Mouse (Mus musculus) neural tube, embryonic 12.5 days (tissue): ENCODE measurements around the gene Fads1. TPM values are rescaled to one million over a fixed set of nuclear protein-coding genes. Genes with fewer than 3 reads are reported as not detected.

Experiments
- ATAC-seq: fragments of 200-750 bp; cut with Nextera tagmentation; 2 replicates; pipeline ENCODE4 v1.8.0; 2017; ENCODE audit warnings: low read depth, mild to moderate bottlenecking, moderate TSS enrichment, moderate library complexity; ENCODE audit not compliant: low FRiP score
- H3K27ac ChIP-seq: fragments of 300-500 bp; sonication (generic); 2 replicates; pipeline ENCODE4 v1.5.1; 2016
- H3K27me3 ChIP-seq: fragments of 300-500 bp; sonication (generic); replicated peaks from 2 replicates; pipeline ENCODE4 v1.6.1; 2016; ENCODE audit warnings: mild to moderate bottlenecking
- H3K36me3 ChIP-seq: fragments of 300-500 bp; sonication (generic); 2 replicates; pipeline ENCODE4 v1.6.1; 2016; ENCODE audit warnings: mild to moderate bottlenecking
- H3K4me1 ChIP-seq: fragments of 300-500 bp; sonication (generic); 2 replicates; pipeline ENCODE4 v1.6.1; 2016
- H3K4me2 ChIP-seq: fragments of 300-500 bp; sonication (generic); replicated peaks from 2 replicates; pipeline ENCODE4 v1.6.1; 2016; ENCODE audit warnings: mild to moderate bottlenecking
- H3K4me3 ChIP-seq: fragments of 300-500 bp; sonication (generic); 2 replicates; pipeline ENCODE4 v1.5.1; 2016
- H3K9ac ChIP-seq: fragments of 300-500 bp; sonication (generic); 2 replicates; pipeline ENCODE4 v1.6.1; 2016; ENCODE audit warnings: mild to moderate bottlenecking
- H3K9me3 ChIP-seq: fragments of 300-500 bp; sonication (generic); 2 replicates; pipeline ENCODE4 v1.6.1; 2016; ENCODE audit warnings: mild to moderate bottlenecking
- WGBS: fragments of 180-500 bp; shearing (Covaris S2); methylation state at CpG from one replicate; pipeline ENCODE4 v1.1.7; 2016; 5-methylcytosine and 5-hydroxymethylcytosine counted together
- microRNA-seq: library from miRNA; unstranded; fragments of <30 nt; microRNA quantifications from one replicate; pipeline ENCODE4, GENCODE M21; 2017
- polyA plus RNA-seq: library from polyadenylated mRNA; unstranded; fragments of >200 nt; fragmentation: Nextera tagmentation; extraction: Ambion mirVana; gene quantifications from 2 replicates; pipeline ENCODE4 v1.2.1, GENCODE M21; 2016

Gene Fads1
- polyA plus RNA-seq, 1 experiment from 2014 or later, result 167 TPM

DNA sequence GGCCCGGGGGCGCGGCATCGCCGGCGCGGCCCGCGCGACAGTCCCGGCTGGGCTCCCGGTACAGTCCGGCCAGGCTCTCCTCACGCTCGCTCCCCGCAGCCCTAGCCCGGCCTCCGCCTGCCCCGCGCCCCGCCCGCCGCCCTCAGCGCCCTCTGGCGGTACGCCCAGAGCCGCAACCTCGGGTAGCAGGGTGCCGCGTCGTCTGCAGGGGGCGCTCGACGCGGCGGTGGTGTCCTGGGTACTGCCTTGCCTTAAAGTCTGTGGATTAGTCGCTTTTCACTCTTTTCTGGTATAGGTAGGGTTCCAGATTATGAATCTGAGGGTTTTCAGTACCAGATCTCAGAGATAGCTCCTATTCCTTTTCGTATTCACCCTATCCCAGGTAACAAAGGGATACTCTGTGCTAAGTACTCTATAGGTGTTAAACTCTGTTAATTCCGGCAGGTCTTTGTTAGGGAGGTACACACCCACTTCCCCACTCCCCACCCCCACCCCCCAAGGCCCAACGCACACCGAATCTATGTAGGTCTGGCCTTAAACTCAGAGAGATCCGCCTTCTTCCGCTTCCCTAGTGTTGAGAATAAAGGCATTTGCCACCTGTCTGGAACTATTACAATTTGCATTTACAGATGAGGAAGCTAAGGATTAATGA is 58.1 kb downstream of the Fads1 start, which contains the start of gene Myrf:
Gene Myrf, minus strand, starts transcription at position 95 of the 652 bp plus-strand sequence.
- peak within 1 kb of the TSS; percentile 83 for H3K4me2 ChIP-seq
- peak; percentile 73 for ATAC-seq
- H3K4me3 ChIP-seq, result peak within 1 kb of the TSS; percentile 43
- WGBS, result 8% methylated on average over 43 of the region's 43 CpGs
- peaks cover 17% of the 10 kb centered on the region for H3K4me1 ChIP-seq
- H3K27ac ChIP-seq, result no peak within 1 kb of the TSS
- H3K9ac ChIP-seq, result peak within 1 kb of the TSS; percentile 55; the same call in 1 of the 2 replicates
- H3K36me3 ChIP-seq, result no peaks in the 10 kb centered on the region
- H3K27me3 ChIP-seq, result peaks cover 15% of the 10 kb centered on the region
- H3K9me3 ChIP-seq, result no peaks in the 10 kb centered on the region

DNA sequence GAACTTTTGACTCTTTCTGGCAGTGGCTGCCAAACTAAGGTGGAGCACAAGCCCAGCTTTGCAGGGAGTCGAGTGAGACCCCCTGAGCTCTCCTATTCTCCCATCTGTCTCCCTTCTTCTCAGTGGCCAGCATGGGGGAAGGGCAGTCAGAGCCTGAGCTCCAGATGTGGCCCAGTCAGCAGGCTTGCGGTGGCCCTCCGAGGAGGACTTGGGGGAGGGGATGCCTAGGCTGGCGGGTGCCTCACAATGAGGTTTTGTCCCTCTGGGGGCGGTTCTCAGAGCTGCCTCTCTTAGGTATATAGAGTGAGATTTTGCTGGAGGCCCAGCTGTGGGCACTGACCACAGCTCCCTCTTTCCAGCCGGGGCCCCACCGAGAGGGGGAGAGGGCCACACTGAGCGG is 60.2 kb downstream of the Fads1 start:
- no peak overlapping the region for H3K4me2 ChIP-seq
- H3K36me3 ChIP-seq, result peaks cover 3% of the 10 kb centered on the region
- 2% methylated on average over 8 of the region's 8 CpGs for WGBS
- ATAC-seq, result no peak
- H3K27me3 ChIP-seq, result peaks cover 16% of the 10 kb centered on the region
- no peak overlapping the region for H3K4me3 ChIP-seq
- H3K9ac ChIP-seq, result no peak overlapping the region
- H3K4me1 ChIP-seq, result peaks cover 17% of the 10 kb centered on the region
- no peaks in the 10 kb centered on the region for H3K9me3 ChIP-seq
- no peak overlapping the region for H3K27ac ChIP-seq

DNA sequence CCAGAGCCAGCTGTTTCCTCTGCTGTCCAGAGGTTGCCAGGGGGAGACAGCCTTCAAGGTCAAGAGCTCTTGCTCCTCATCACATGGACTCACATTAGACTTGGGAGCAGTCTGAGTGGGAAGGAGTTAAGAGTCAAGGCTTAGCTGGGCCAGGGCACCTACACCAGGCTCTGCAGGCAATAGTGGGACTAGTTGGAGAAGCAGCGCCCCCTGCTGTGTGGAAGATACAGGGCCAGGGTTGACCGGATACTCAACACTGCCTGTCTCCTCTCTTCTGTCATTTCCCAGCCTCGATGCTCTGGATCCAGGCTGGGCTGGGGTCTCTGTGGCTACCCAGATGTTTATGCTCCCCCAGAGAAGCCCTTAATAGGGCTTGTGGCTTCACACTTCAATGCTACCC is 61.5 kb downstream of the Fads1 start:
- peaks cover 21% of the 10 kb centered on the region for H3K27me3 ChIP-seq
- H3K36me3 ChIP-seq, result peaks cover 5% of the 10 kb centered on the region
- no peak overlapping the region for H3K9ac ChIP-seq
- ATAC-seq, result no peak
- no peak overlapping the region for H3K4me2 ChIP-seq
- no peak overlapping the region for H3K27ac ChIP-seq
- H3K4me3 ChIP-seq, result no peak overlapping the region
- WGBS, result 20% methylated on average over 3 of the region's 3 CpGs
- peaks cover 17% of the 10 kb centered on the region for H3K4me1 ChIP-seq
- no peaks in the 10 kb centered on the region for H3K9me3 ChIP-seq

Small RNA genes lying within 50 kb of the gene (microRNA-seq; reads per million reads assigned to microRNA genes)
- 1.5 reads per million for gene Mir6993

Other genes with a start within 250 kb of the Fads1 start
- 1,314 and 1,378 TPM in 2 replicates for gene Fth1, start 202.3 kb upstream of the Fads1 start, polyA plus RNA-seq
- gene Best1, start 181.3 kb upstream of the Fads1 start, polyA plus RNA-seq, result 1.0 and 1.9 TPM in 2 replicates
- 26.3 and 29.6 TPM in 2 replicates for gene Rab3il1, start 181.2 kb upstream of the Fads1 start, polyA plus RNA-seq
- 11.4 and 13.3 TPM in 2 replicates for gene Fads3, start 141.3 kb upstream of the Fads1 start, polyA plus RNA-seq
- gene Fads2, start 81.1 kb upstream of the Fads1 start, polyA plus RNA-seq, result 133 and 135 TPM in 2 replicates
- 342 and 348 TPM in 2 replicates for gene Tmem258, start 21.1 kb downstream of the Fads1 start, polyA plus RNA-seq
- gene Fen1, start 21.3 kb downstream of the Fads1 start, polyA plus RNA-seq, result 69.6 and 73.6 TPM in 2 replicates
- gene Myrf, start 57.9 kb downstream of the Fads1 start, polyA plus RNA-seq, result 1.0 and 1.4 TPM in 2 replicates
- 4.9 and 5.0 TPM in 2 replicates for gene Dagla, start 122.0 kb downstream of the Fads1 start, polyA plus RNA-seq
- gene Syt7, start 206.2 kb downstream of the Fads1 start, polyA plus RNA-seq, result 4.8 and 5.4 TPM in 2 replicates